Mouse (Mus musculus) kidney, postnatal 0 days (tissue): ENCODE data around the gene Rab7b. TPM values are rescaled to one million over a fixed set of nuclear protein-coding genes. Genes with fewer than 3 reads are reported as not detected.

Source experiments
- ATAC-seq: fragments of 200-750 bp; cut with Nextera tagmentation; replicated peaks from 2 replicates; pipeline ENCODE4 v1.8.0; 2017; ENCODE audit warnings: low read depth, moderate number of reproducible peaks, moderate TSS enrichment, moderate library complexity; ENCODE audit not compliant: low FRiP score
- DNase-seq: peaks from one replicate; pipeline ENCODE4 v3.0.0-alpha.2; 2016; ENCODE audit warnings: low spot score
- H3K27ac ChIP-seq: fragments of 300-500 bp; sonication (generic); 2 replicates; pipeline ENCODE4 v1.5.1; 2014; ENCODE audit warnings: mild to moderate bottlenecking
- H3K27me3 ChIP-seq: fragments of 300-500 bp; sonication (generic); 2 replicates; pipeline ENCODE4 v1.6.1; 2014; ENCODE audit warnings: low read length, mixed read lengths; ENCODE audit not compliant: insufficient read depth
- H3K36me3 ChIP-seq: fragments of 300-500 bp; sonication (generic); 2 replicates; pipeline ENCODE4 v1.6.1; 2014; ENCODE audit warnings: low read length, mixed read lengths; ENCODE audit not compliant: insufficient read depth
- H3K4me1 ChIP-seq: fragments of 300-500 bp; sonication (generic); replicated peaks from 2 replicates; pipeline ENCODE4 v1.6.1; 2014; ENCODE audit warnings: antibody characterized with exemption, low read length, mixed read lengths; ENCODE audit not compliant: insufficient read depth
- H3K4me2 ChIP-seq: fragments of 300-500 bp; sonication (generic); 2 replicates; pipeline ENCODE4 v1.6.1; 2014; ENCODE audit warnings: mild to moderate bottlenecking, low read length, moderate library complexity, mixed read lengths
- H3K4me3 ChIP-seq: fragments of 300-500 bp; sonication (generic); replicated peaks from 2 replicates; pipeline ENCODE4 v1.5.1; 2014; ENCODE audit warnings: low read depth, low read length
- H3K9ac ChIP-seq: fragments of 300-500 bp; sonication (generic); 2 replicates; pipeline ENCODE4 v1.6.1; 2014; ENCODE audit warnings: low read depth, low read length
- H3K9me3 ChIP-seq: fragments of 300-500 bp; sonication (generic); replicated peaks from 2 replicates; pipeline ENCODE4 v1.6.1; 2016; ENCODE audit warnings: low read length, inconsistent platforms, mixed read lengths
- CTCF ChIP-seq: IDR thresholded peaks from 2 replicates; pipeline ENCODE4 v1.5.1; 2016; ENCODE audit warnings: antibody characterized with exemption, low read depth, mild to moderate bottlenecking, moderate library complexity
- WGBS: fragments of 180-500 bp; shearing (Covaris S2); extraction: QIAGEN DNeasy Blood & Tissue Kit; methylation state at CpG from one replicate; pipeline ENCODE4 v1.1.7; 2014; 5-methylcytosine and 5-hydroxymethylcytosine counted together
- polyA plus RNA-seq: library from polyadenylated mRNA; unstranded; fragments of >200 nt; fragmentation: Nextera tagmentation; extraction: Ambion mirVana; gene quantifications from 2 replicates; pipeline ENCODE4 v1.2.1, GENCODE M21; 2015

Rab7b gene
- polyA plus RNA-seq, 1 experiment from 2014 or later = 2.1 TPM

DNA sequence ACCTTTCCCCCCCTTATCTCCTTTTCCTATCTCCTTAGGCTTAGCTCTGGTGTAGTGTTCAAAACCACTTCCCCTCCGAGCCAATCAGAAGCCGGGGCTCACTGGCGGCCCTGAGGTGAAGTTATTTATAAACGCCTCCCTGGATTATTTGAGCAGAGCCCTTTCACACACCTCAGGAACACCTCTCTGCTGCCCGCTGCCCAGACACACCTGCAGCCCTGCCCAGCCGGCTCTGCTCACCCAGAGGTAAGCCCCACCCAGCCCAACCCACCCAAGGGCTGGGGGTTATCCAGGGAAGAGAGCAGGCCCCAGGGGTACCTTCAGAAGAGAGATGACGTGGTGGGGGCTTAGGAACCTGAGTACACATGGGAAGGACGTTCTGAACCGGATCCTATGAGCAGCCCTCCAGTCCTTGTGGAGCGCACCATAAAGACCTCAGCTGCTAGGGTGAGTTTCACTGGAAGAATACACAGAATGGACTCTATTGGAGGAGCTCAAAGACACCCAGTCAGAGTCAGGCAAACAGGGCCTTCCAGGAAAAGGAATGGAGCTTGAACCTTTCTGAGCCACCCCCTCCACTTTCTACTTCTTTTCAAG lies 55.5 kb downstream of the Rab7b start, which contains the start of gene Slc26a9:
Slc26a9 (plus strand) TSS at position 155 of the 597 bp plus-strand sequence.
- no peak for ATAC-seq
- no peak within 1 kb of the TSS for H3K4me2 ChIP-seq
- no peak within 1 kb of the TSS for H3K27ac ChIP-seq

DNA sequence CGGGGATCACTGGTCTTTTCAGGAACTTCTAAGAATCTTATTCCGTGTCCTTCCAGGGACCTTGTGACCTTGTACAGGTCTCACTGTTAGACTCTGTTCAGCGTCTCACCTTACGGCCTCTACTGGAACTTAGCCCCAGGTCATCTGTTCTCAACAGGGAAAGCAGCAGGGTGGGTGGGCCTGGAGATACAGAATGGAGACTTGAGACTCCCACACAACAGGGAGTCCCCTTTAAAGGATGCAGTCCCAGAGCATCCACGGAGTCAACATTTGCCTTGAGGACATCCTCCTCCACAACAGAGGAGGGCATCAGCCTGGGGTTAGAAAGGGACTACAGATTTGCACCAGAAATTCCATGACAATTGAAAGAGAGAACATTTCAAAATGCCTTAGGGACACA lies 56.9 kb downstream of the Rab7b start:
- no peak for TF ChIP-seq CTCF
- H3K4me3 ChIP-seq = no peak overlapping the region
- H3K9ac ChIP-seq = no peak overlapping the region
- no peaks in the 10 kb centered on the region for H3K4me1 ChIP-seq
- no peaks in the 10 kb centered on the region for H3K36me3 ChIP-seq
- DNase-seq (no peak), ATAC-seq (no peak)
- H3K27me3 ChIP-seq = no peaks in the 10 kb centered on the region
- WGBS = 52% methylated on average over 5 of the region's 5 CpGs
- no peak overlapping the region for H3K4me2 ChIP-seq
- no peaks in the 10 kb centered on the region for H3K9me3 ChIP-seq
- H3K27ac ChIP-seq = no peak overlapping the region

More for the DNA sequence above, 55.5 kb downstream of the Rab7b start, which contains the start of gene Slc26a9:
- no peak for TF ChIP-seq CTCF
- Histone ChIP-seq H3K4me3 (no peak within 1 kb of the TSS), H3K4me1 (no peaks in the 10 kb centered on the region), H3K27me3 (no peaks in the 10 kb centered on the region), H3K9me3 (no peaks in the 10 kb centered on the region), H3K36me3 (no peaks in the 10 kb centered on the region), H3K9ac (no peak within 1 kb of the TSS)
- DNase-seq = no peak
- WGBS = 66% methylated on average over 10 of the region's 10 CpGs

DNA sequence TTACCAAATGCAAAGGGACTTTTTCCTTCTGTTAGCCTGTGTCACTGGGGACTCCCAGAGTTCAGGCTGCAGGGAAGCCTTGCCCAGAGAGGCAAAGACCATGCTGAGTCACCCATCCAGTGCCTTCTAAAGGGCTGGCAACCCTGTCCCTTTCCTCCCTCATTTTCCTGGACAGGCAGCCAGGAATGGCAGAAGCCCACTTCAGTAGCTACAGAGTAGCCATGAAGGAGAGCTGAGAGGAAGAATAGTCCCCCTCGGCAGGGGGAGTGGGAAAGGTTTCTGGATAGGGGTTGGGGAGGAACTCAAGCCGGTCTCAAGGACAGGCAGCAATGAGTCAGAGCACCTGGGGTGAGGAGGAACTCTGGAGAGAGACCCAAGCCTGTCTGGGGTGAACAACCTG lies 59.3 kb downstream of the Rab7b start:
- ATAC-seq (no peak), DNase-seq (no peak)
- no peak overlapping the region for H3K4me3 ChIP-seq
- no peak for TF ChIP-seq CTCF
- no peaks in the 10 kb centered on the region for H3K4me1 ChIP-seq
- H3K9me3 ChIP-seq = no peaks in the 10 kb centered on the region
- H3K27ac ChIP-seq = no peak overlapping the region
- no peak overlapping the region for H3K4me2 ChIP-seq
- no peak overlapping the region for H3K9ac ChIP-seq
- WGBS = 58% methylated on average over 2 of the region's 2 CpGs
- no peaks in the 10 kb centered on the region for H3K27me3 ChIP-seq
- no peaks in the 10 kb centered on the region for H3K36me3 ChIP-seq

DNA sequence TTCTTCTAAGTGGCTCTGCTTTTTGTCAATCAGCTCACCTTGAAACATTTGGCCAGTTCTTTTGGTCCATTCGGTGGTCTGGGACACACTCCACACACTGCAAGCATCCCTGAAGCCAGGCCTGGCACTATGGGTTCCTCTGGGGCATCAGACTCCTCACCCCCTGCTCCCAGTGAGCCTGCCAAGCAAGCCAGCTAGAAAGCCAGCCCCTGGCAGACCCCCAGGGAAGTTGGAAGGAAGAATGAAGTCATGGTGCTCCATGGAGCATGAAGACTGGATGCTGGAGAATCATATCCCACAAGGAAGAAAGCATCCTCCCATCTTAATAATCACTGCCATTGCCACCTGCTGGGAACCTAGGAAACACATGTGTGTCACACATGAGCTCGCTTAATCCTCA lies 60.1 kb downstream of the Rab7b start:
- Histone ChIP-seq H3K36me3 (no peaks in the 10 kb centered on the region), H3K9me3 (no peaks in the 10 kb centered on the region), H3K27ac (no peak overlapping the region), H3K27me3 (no peaks in the 10 kb centered on the region), H3K4me2 (no peak overlapping the region), H3K4me3 (no peak overlapping the region), H3K9ac (no peak overlapping the region), H3K4me1 (no peaks in the 10 kb centered on the region)
- no peak for TF ChIP-seq CTCF
- no peak for DNase-seq
- WGBS = 88% methylated on average over 2 of the region's 2 CpGs
- ATAC-seq = no peak

DNA sequence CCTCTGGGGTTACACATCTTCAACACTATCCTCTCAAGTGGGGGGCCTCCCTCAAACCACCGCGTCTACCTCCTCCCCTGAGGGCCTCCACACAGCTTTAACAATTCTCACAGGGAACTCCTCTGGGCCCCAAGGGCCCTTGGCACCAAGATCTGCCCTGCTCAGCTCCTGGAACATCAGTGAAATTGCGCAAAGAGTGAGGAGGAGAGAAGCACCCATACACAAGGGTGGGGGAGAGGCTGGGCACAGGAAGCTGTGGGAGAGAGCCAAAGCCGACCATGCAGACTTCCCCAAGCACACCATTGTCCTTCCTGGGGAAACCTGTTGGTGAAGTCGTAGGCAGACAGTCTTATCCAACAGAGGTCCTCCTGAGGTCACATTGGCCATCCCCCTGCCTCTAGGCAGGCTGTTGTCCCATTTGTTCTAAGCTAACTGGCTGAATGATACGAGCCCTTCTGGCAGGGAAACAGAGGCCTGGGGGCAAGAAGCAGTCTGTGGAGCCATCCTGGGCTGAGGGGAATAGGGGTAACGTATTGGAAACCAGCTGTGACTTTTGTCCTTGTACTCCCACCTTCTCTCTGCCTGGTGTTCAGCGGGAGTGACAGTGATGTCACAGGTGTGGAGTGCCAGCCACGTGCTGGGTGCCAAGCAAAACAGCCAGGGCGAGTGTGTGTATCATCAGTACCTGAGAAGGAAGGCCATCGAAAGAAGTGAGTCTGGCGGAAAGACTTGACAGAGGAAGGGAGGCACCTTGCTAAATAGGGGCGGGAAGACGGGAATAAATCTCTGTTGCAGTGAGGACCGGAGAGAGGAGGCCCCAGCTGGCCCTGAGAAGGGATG lies 61.4 kb downstream of the Rab7b start:
- Histone ChIP-seq H3K4me1 (no peaks in the 10 kb centered on the region), H3K9me3 (no peaks in the 10 kb centered on the region), H3K9ac (no peak overlapping the region), H3K36me3 (no peaks in the 10 kb centered on the region), H3K27me3 (no peaks in the 10 kb centered on the region), H3K4me2 (no peak overlapping the region), H3K4me3 (no peak overlapping the region), H3K27ac (no peak overlapping the region)
- TF ChIP-seq CTCF = no peak
- 66% methylated on average over 15 of the region's 15 CpGs for WGBS
- DNase-seq (no peak), ATAC-seq (no peak)

DNA sequence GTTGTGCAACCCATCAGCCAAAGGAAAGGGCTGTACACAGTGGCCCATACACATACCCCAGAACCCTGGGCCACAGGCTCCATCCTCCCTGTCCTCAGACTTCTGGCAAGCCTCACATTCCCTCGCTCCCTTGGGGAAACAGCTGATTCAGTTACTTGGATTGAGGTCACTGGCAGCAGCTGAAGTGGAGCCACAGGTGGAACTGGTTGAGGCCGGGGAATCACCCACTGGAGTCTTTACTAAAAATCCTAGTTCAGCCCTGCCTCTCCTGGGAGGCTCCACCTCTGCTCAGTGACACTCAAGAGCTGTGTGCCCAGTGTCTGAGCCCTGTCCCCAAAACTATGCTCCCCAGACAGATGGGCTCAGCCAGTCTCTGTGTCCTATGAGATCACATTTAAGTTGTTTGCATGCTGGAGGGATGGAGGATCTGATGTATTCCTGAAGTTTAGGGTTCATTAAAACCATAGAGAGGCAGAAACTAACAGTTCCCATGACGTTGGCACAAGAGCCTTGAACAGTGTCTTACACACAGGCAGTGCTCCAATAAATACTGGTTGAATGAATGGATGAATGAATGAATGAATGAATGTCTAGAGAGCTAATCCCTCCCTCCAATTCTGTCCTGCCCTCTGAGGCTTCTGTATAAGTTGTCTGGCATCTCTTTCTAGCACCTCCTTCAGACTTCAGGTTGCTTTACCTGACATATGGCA lies 62.8 kb downstream of the Rab7b start:
- no peaks in the 10 kb centered on the region for H3K36me3 ChIP-seq
- H3K27me3 ChIP-seq = no peaks in the 10 kb centered on the region
- 75% methylated on average over 3 of the region's 3 CpGs for WGBS
- H3K4me3 ChIP-seq = no peak overlapping the region
- H3K27ac ChIP-seq = no peak overlapping the region
- no peaks in the 10 kb centered on the region for H3K4me1 ChIP-seq
- no peaks in the 10 kb centered on the region for H3K9me3 ChIP-seq
- no peak for TF ChIP-seq CTCF
- ATAC-seq = no peak
- H3K4me2 ChIP-seq = no peak overlapping the region
- H3K9ac ChIP-seq = no peak overlapping the region
- no peak for DNase-seq
